Mouse (Mus musculus): Measurements from ENCODE around the gene Ptpn5.

- TF ChIP-seq GATA1 (IDR thresholded peaks at IDR 0.05; ENCODE audit: low read length): no peak
- TF ChIP-seq TAL1 (IDR thresholded peaks at IDR 0.05; ENCODE audit: low read length): no peak
Observed at GRCm38 (mm10) chr7:47115491-47115890, 18.0 kb downstream of the Ptpn5 start.

All from erythroblast, embryonic 14.5 days (primary cell).